ENCODE assay signal across 28 mouse cellular contexts in genomic region chr15:52922277-52922676, GRCm38 (mm10).
A peak's percentile ranks its signal among the peaks of the same experiment; 100 is the strongest.
DNase-seq lines count a peak whose midpoint lies in the region; ATAC-seq and TF ChIP-seq lines count a peak whose summit lies in the region.
"Had no signal": no experiment of that assay in that cellular context is flagged by ENCODE, and none has a peak within 500 bp of the region (broad histone marks: within the 10 kb centered on the region; RNA-seq: fewer than 3 reads in every experiment).

No protein-coding gene starts in this region.

- WGBS in forebrain, embryonic 16.5 days = 93% methylated on average over 1 of the region's 1 CpGs

- H3K79me2 ChIP-seq in myocyte (ENCODE audit: control insufficient read depth, insufficient read depth) = no peaks in the 10 kb centered on the region

- no peaks in the 10 kb centered on the region for H3K9me3 ChIP-seq in forebrain, embryonic 16.5 days (ENCODE audit: control insufficient read depth, low read length)
- H3K9me3 ChIP-seq: hindbrain, embryonic 15.5 days had no signal

- H3ac ChIP-seq in myocyte (ENCODE audit: control insufficient read depth, insufficient read length) = no peak overlapping the region

- no peak overlapping the region for H3K4me3 ChIP-seq in myocyte
- no peak overlapping the region for H3K4me3 ChIP-seq in forebrain, embryonic 16.5 days (replicated peaks; ENCODE audit: low read length)
- H3K4me3 ChIP-seq: embryonic facial prominence, embryonic 10.5 days; embryonic facial prominence, embryonic 13.5 days; heart, adult 2 months; heart, embryonic 10.5 days; heart, embryonic 13.5 days; hindbrain, embryonic 12.5 days; hindbrain, embryonic 15.5 days had no signal

- H3K36me3 ChIP-seq in myocyte (ENCODE audit: control insufficient read depth, insufficient read depth) = no peaks in the 10 kb centered on the region
- no peaks in the 10 kb centered on the region for H3K36me3 ChIP-seq in forebrain, embryonic 16.5 days (ENCODE audit: control insufficient read depth, insufficient read depth)
- H3K36me3 ChIP-seq: embryonic facial prominence, embryonic 10.5 days; embryonic facial prominence, embryonic 13.5 days; heart, embryonic 10.5 days; heart, embryonic 13.5 days; hindbrain, embryonic 12.5 days; hindbrain, embryonic 15.5 days had no signal

- DNase-seq in 3134 (ENCODE audit: extremely low read depth, insufficient read length, low spot score) (peak; percentile 27), 3T3-L1 (ENCODE audit: low read depth, low spot score) (peak; percentile 92), NIH3T3 (ENCODE audit: low read depth) (peak; percentile 68)
- DNase-seq in urinary bladder, adult 18-20 months (ENCODE audit: low spot score in 2 of 2) = no peak
- DNase-seq: adrenal gland, adult 2 months; adrenal gland, postnatal 14 days; B cell, adult 2 months; cerebellum, adult 11 months; cerebellum, adult 8-10 months; cerebellum, postnatal 10 days; cerebellum, postnatal 36 days; embryo, embryonic 11 days; gastrocnemius, postnatal 25 days; heart, adult 2 months; heart, postnatal 14 days; kidney, adult 2 months had no signal

- H3K9ac ChIP-seq in forebrain, embryonic 16.5 days (replicated peaks; ENCODE audit: low read depth, low read length) = no peak overlapping the region
- H3K9ac ChIP-seq: embryonic facial prominence, embryonic 13.5 days; heart, embryonic 13.5 days; hindbrain, embryonic 12.5 days; hindbrain, embryonic 15.5 days had no signal

- no peaks in the 10 kb centered on the region for H3K27me3 ChIP-seq in myocyte (ENCODE audit: control insufficient read depth, insufficient read depth, insufficient read length)
- H3K27me3 ChIP-seq in forebrain, embryonic 16.5 days (replicated peaks; ENCODE audit: control insufficient read depth, insufficient read depth, low read length) = no peaks in the 10 kb centered on the region
- H3K27me3 ChIP-seq: embryonic facial prominence, embryonic 13.5 days; heart, embryonic 13.5 days; hindbrain, embryonic 12.5 days; hindbrain, embryonic 15.5 days; Patski had no signal

- ATAC-seq in forebrain, embryonic 16.5 days = no peak
- ATAC-seq: CD4-positive, CD25-positive, alpha-beta regulatory T cell, adult 4 months; forebrain, embryonic 14.5 days; intestine, postnatal 0 days; Patski had no signal

- H3K4me1 ChIP-seq in forebrain, embryonic 16.5 days (replicated peaks; ENCODE audit: control insufficient read depth, insufficient read depth, low read length) = no peaks in the 10 kb centered on the region
- H3K4me1 ChIP-seq: embryonic facial prominence, embryonic 10.5 days; embryonic facial prominence, embryonic 13.5 days; heart, embryonic 10.5 days; heart, embryonic 13.5 days; hindbrain, embryonic 12.5 days; hindbrain, embryonic 15.5 days had no signal

- H3K4me2 ChIP-seq in myocyte (ENCODE audit: low read depth) = no peak overlapping the region
- H3K4me2 ChIP-seq in forebrain, embryonic 16.5 days (ENCODE audit: low read length) = no peak overlapping the region
- H3K4me2 ChIP-seq: embryonic facial prominence, embryonic 13.5 days; heart, embryonic 13.5 days; hindbrain, embryonic 12.5 days; hindbrain, embryonic 15.5 days had no signal

- TF ChIP-seq POLR2A in myocyte (IDR thresholded peaks at IDR 0.05; ENCODE audit: insufficient read length, low read depth) = no peak

- H3K27ac ChIP-seq in forebrain, embryonic 16.5 days (ENCODE audit: low read length) = no peak overlapping the region
- H3K27ac ChIP-seq: embryonic facial prominence, embryonic 10.5 days; embryonic facial prominence, embryonic 13.5 days; heart, adult 2 months; heart, embryonic 10.5 days; heart, embryonic 13.5 days; hindbrain, embryonic 12.5 days; hindbrain, embryonic 15.5 days had no signal

TF ChIP-seq in myocyte, 11 proteins besides CTCF, POLR2A, EP300 and RAD21:
- TF ChIP-seq E2F4 (IDR thresholded peaks at IDR 0.05; ENCODE audit: insufficient read depth) (no peak), MYOG (IDR thresholded peaks at IDR 0.05; ENCODE audit: control insufficient read depth in 1 of 3, insufficient read depth in 1 of 3, insufficient read length in 2 of 3, low read depth in 2 of 3) (no peak), MYOD1 (IDR thresholded peaks at IDR 0.05; ENCODE audit: control insufficient read depth in 1 of 3, insufficient read length in 2 of 3, low read depth in 2 of 3) (no peak), CEBPB (IDR thresholded peaks at IDR 0.05; ENCODE audit: insufficient read depth, poor library complexity, severe bottlenecking) (0 out of 2 replicates have a peak, but pooled peaks have one; percentile 1)

Comparison
In these comparisons a context has a peak if more than half of its experiments do, and no peak if none do; other contexts are left out.
1. DNase-seq: peak in 3134 (single experiment), 3T3-L1 (single experiment) and NIH3T3 (single experiment); none in urinary bladder, adult 18-20 months (0 of 2).